Mouse (Mus musculus): ENCODE measurements around the gene Pid1.
"Not testable (repeated sequence)": the region's sequence is repeated elsewhere in the genome, so short reads cannot be mapped to it uniquely, and the experiment has no call there.

The Pid1 gene

DNA sequence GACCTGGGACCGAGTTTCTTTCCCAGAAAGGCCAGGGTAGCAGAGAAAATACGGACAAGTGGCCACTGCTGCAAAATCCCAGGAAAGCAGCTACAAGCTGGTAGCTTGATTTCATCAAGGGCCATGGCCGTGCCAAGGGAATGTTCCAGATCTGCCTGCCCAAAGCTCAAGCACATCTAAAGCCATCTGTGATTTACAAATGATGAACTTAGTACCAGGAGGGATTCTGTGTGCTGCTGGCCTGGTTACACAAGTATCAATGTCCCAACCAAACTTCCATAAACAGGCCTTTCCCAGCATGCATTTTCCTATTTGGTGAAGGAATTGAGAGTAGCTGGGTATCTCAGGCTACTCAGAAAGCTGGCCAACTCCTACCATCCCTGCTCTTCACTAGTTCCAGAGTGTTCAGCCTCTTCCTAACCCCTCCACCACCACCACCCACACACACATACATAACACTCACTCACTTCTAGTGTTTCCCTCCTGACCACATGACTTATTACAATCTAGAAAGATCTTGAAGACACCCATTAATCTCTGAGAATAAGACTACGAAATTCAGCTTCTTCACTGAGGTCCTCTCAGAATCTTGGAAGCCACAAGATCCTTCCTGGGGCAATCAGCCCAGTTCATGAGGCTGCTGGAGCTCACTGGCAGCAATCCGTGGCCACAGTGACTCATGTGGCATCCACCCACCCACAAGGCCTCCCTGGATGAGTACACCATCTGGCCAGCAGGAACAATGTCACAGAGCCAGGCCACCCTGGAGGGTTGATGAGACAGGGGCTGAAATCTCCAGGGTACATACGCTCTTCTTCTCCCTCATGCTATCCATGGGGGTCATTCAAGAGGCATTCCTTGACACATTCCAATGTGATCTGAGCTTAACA is 4.1 kb downstream of the Pid1 start:
- DNase-seq (ENCODE audit: low spot score): no peak

- no peak for DNase-seq (ENCODE audit: low spot score)
Observed at GRCm38 (mm10) chr1:84357216-84357615, 6.8 kb downstream of the Pid1 start.

DNA sequence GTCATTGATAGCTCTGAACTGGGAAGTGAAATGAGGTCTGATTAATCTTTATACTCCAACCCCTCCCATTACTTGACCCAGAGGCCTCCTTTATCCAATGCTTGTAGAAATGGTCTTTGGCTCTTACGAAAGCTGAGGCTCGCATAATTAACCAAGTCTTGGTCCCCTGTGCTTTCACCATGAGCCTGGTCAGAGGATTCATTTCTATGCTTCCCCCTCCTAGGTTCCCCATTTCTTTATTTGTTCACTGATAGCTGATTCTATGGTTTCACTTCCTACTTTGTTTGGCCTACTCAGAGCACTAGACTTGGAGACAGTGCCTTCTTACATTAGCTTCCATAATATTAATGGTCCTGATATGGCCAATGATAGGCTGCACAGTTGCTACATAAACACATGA is 13.7 kb downstream of the Pid1 start:
- DNase-seq (ENCODE audit: low spot score): peak; percentile 18

- DNase-seq (ENCODE audit: low spot score): no peak
Observed at GRCm38 (mm10) chr1:84347796-84348476, 16.0 kb downstream of the Pid1 start.

- DNase-seq (ENCODE audit: low spot score): not testable (repeated sequence)
Observed at GRCm38 (mm10) chr1:84332797-84333196, 31.2 kb downstream of the Pid1 start.

- DNase-seq (ENCODE audit: low spot score): not testable (repeated sequence)
Observed at GRCm38 (mm10) chr1:84331861-84332260, 32.1 kb downstream of the Pid1 start.

GRCm38 (mm10) chr1:84325309-84325708 is 38.7 kb downstream of the Pid1 start:
- DNase-seq (ENCODE audit: low spot score): no peak

- no peak for DNase-seq (ENCODE audit: low spot score)
Observed at GRCm38 (mm10) chr1:84321327-84321726, 42.7 kb downstream of the Pid1 start.

- DNase-seq (ENCODE audit: low spot score): no peak
Observed at GRCm38 (mm10) chr1:84318569-84318968, 45.4 kb downstream of the Pid1 start.

DNA sequence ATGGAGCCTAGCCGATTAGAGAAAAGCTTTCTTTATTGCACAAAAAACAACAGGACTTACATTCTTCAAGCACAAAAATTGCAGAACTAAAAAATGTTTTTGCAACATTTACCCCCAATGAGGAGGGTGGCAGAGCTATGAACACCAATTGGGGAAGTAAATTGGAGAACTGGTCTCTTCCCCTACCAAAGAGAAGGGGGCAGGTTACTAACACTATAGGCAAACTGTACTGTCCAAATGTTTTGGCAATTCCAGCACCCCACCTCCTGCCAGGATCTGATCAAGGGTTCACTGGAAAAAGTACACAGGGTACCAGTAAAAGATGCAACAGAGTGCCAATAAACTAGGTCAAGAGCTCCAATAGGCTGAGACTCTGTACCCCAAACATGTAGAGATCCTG is 46.2 kb downstream of the Pid1 start:
- no peak for DNase-seq (ENCODE audit: low spot score)

DNA sequence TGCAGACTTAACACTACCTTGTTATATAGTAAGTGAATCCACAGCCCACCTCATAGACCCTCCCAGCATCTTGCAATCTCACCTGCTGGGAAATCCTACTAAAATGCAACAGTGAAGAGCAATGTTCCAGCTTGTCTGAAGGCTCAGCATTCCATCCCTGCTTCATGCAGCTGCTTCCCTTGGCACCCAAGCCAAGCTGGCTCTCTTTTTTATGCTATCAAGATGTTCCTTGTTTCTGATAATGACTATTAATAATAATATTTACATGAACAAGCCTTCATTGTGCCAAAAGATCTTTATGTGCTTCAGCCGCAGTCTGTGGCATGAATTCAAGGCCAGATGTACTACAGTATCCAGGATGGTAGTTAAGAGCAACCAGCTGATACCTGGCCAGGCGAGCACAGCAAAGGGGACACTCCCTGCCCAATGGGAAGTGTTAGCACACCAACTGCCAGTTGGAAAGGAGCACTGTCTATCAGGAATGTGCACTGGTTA is 54.0 kb downstream of the Pid1 start:
- DNase-seq (ENCODE audit: low spot score): peak; percentile 38

- DNase-seq (ENCODE audit: low spot score): no peak
Observed at GRCm38 (mm10) chr1:84305713-84306421, 58.1 kb downstream of the Pid1 start.

- DNase-seq (ENCODE audit: low spot score): no peak
Observed at GRCm38 (mm10) chr1:84302788-84303187, 61.2 kb downstream of the Pid1 start.

DNA sequence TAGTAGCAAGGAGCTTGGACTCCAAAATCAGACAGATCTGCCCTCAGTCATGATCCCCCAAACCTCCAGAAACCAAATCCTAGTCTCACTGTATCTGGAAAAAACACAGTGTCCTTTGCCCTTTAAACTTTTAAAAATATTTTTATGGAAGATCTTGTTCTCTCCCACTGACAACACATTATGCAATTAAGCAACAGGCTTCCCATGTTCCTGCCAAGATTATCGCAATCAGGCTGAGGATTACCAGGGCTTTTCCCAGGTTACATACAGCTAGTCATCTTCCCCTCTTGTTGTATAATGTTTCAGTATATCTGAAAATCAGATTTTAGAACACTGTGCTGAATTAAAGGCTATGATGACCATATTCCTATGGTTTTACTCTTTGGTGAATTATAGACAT is 64.3 kb downstream of the Pid1 start:
- no peak for DNase-seq (ENCODE audit: low spot score)

GRCm38 (mm10) chr1:84286682-84287111 is 77.3 kb downstream of the Pid1 start:
- DNase-seq (ENCODE audit: low spot score): peak; percentile 68

GRCm38 (mm10) chr1:84285620-84286019 is 78.4 kb downstream of the Pid1 start:
- DNase-seq (ENCODE audit: low spot score): no peak

DNA sequence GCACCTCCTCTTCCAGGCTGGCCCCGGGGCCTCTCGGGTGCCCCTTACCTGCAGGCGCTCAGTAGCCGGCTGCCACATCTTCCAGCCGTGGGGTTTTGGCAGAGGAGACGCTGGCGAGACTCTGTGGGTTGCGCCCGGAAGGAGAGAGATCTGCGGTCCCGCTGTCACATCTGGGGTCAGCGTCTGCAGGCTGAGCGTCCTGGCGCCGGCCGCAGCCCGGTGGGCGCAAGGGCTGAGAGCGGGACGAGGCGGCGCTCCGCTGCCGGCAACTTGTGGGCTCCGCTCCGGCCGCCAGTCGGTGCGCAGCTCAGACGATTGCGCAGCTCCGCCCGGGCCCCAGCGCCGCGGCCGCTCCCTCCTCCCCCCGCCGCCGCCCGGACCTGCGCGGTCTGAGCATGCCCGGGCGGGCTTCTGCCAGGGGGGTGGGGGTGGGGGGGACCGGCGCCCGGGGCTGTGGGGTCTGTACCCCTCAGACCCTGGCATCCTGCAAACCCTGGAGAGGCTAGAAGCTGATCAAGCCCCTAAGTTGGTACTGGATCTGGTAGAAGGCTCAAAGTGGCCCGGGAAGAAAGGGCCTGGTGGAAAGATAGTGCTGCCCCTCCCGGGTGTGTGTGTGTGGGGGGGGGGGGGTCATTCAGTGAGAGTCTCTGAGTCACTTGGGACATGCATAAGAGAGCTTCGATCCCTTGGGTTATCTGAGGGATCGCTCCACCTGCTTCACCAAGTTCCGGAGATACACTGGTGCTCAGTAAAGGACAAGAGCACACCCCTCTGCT is 79.5 kb downstream of the Pid1 start:
- DNase-seq (ENCODE audit: low spot score): no peak

- no peak for DNase-seq (ENCODE audit: low spot score)
Observed at GRCm38 (mm10) chr1:84283119-84283518, 80.9 kb downstream of the Pid1 start.

- no peak for DNase-seq (ENCODE audit: low spot score)
Observed at GRCm38 (mm10) chr1:84280171-84280570, 83.8 kb downstream of the Pid1 start.

DNA sequence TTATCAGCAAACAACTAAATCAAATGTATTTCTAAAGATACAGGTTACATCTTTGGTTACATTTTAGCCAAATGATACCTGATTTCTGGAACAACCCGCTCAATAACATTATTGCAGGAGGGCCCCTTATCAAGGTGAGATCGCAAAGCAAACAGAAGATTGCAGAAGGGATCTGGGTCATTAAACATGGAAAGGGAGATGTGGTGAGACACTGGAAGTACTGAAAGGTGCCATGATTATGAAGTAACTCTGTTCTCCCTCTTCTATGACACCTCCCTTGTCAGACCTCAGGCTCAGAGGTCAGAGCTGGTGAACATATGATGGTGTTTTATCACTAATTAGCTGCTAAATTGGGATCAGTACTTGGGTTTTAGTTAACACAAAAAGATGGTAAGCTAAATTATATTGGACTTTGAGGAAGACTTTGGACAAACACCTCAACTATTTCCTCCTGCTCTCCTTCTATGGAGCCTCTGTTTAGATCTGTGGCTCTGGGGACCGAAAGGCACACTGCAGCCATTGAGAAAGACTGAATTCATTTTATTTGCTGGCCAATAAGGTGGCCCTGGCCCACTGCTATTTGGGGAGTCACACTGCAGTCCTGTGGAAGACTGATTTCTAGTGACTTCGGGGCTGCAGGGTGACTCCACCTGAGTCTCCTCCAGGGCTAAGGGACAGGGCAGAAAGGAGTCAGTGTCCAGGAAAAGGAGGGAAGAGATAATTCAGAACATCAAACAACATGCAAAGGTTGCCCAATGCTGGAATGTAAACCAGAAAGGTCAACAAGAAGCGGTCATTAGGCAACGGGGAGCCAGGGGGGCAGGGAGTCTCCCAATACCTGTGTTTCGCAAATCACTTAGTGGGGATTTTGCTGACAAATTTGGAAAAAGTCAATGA is 85.4 kb downstream of the Pid1 start:
- DNase-seq (ENCODE audit: low spot score): no peak

DNA sequence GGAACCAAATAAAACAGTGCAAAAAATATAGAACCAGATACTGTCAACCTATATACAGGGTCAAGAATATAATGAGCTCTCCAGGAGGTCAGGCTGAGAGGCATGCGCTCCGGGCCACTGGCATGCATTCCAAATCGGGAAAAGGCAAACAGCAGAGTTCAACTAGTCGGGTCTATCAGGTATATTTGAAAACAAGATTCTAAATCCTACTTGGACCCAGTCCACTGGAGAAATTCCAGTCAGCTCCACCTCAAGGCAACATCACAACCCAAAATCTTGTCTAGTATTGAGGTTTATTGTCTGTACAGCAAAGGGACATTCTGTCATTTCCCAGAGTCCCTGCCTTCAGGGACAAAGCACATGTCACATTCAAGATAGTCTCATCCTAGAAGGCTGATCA is 91.0 kb downstream of the Pid1 start:
- DNase-seq (ENCODE audit: low spot score): no peak

All from layer of hippocampus, adult 9-10 months (tissue).